Mouse (Mus musculus) cerebellum, postnatal 10 days (tissue): ENCODE measurements around the gene Ttll2.
"Not testable (repeated sequence)": the region's sequence is repeated elsewhere in the genome, so short reads cannot be mapped to it uniquely, and the experiment has no call there.

ENCODE experiments used
- DNase-seq, 2 experiments: peaks; one replicate each; pipeline ENCODE4 v3.0.0; 2021; ENCODE audit warnings: mixed read lengths in 2 of 2

Gene Ttll2

GRCm38 (mm10) chr17:7360749-7361465 lies 8.4 kb upstream of the Ttll2 start:
- DNase-seq = peak; percentile 93 to 95

GRCm38 (mm10) chr17:7359806-7360205 lies 7.3 kb upstream of the Ttll2 start:
- DNase-seq = not testable (repeated sequence)

- peak; percentile 65 to 74 for DNase-seq
Measured at GRCm38 (mm10) chr17:7348765-7349164, 3.7 kb downstream of the Ttll2 start.

- peak; percentile 24 to 39 for DNase-seq
Measured at GRCm38 (mm10) chr17:7337381-7337780, 15.1 kb downstream of the Ttll2 start.

GRCm38 (mm10) chr17:7332745-7333144 lies 19.8 kb downstream of the Ttll2 start:
- DNase-seq = not testable (repeated sequence)

GRCm38 (mm10) chr17:7326415-7326814 lies 26.1 kb downstream of the Ttll2 start:
- not testable (repeated sequence) for DNase-seq

- not testable (repeated sequence) for DNase-seq
Measured at GRCm38 (mm10) chr17:7324346-7324745, 28.1 kb downstream of the Ttll2 start, which contains the start of gene Tcp10a. Gene Tcp10a, plus strand, starts transcription at chr17:7324646.

GRCm38 (mm10) chr17:7319789-7320188 lies 32.7 kb downstream of the Ttll2 start:
- DNase-seq = not testable (repeated sequence)

GRCm38 (mm10) chr17:7315693-7316382 lies 36.7 kb downstream of the Ttll2 start:
- DNase-seq = not testable (repeated sequence)

GRCm38 (mm10) chr17:7306278-7307196 lies 46.0 kb downstream of the Ttll2 start:
- peak; percentile 60 to 64 for DNase-seq
